Mouse (Mus musculus) ES-E14 (cell line): ENCODE results near the gene Prkar1a. TPM values are rescaled to one million over a fixed set of nuclear protein-coding genes. Genes with fewer than 3 reads are reported as not detected.

Experiments used
- DNase-seq: peaks from one replicate; pipeline ENCODE4 v3.0.0-alpha.2; 2013; ENCODE audit warnings: low read depth, low spot score
- H3K27ac ChIP-seq: 2 replicates; pipeline ENCODE4 v1.5.1; 2012; ENCODE audit warnings: low read depth, mild to moderate bottlenecking, low read length, moderate library complexity, mixed read lengths; ENCODE audit not compliant: poor library complexity, insufficient read depth, severe bottlenecking
- H3K36me3 ChIP-seq: 2 replicates; pipeline ENCODE4 v1.6.1; 2012; ENCODE audit warnings: mild to moderate bottlenecking, low read length, moderate library complexity, mixed read lengths; ENCODE audit not compliant: control insufficient read depth, poor library complexity, insufficient read depth, severe bottlenecking
- H3K4me1 ChIP-seq, 2 experiments: fragments of 150-350 bp in 1 of 2; sonication (generic) in 1 of 2; 2 replicates each; pipeline ENCODE4 v1.6.1; 2012; ENCODE audit warnings: low read length in 2 of 2, mild to moderate bottlenecking in 1 of 2, mixed read lengths in 1 of 2; ENCODE audit not compliant: control insufficient read depth in 2 of 2, insufficient read depth in 2 of 2, poor library complexity in 1 of 2
- H3K4me3 ChIP-seq, 2 experiments: fragments of 150-350 bp in 1 of 2; sonication (generic) in 1 of 2; 2 replicates each; pipeline ENCODE4 v1.5.1; 2012; ENCODE audit warnings: low read length in 2 of 2, low read depth in 1 of 2, mild to moderate bottlenecking in 1 of 2, mixed read lengths in 1 of 2; ENCODE audit not compliant: insufficient read depth in 1 of 2, poor library complexity in 1 of 2, severe bottlenecking in 1 of 2
- H3K9ac ChIP-seq: 2 replicates; pipeline ENCODE4 v1.6.1; 2012; ENCODE audit warnings: low read depth, mild to moderate bottlenecking, low read length, mixed read lengths; ENCODE audit not compliant: poor library complexity, insufficient read depth, severe bottlenecking
- H3K9me3 ChIP-seq: fragments of 150-350 bp; sonication (generic); 2 replicates; pipeline ENCODE4 v1.6.1; 2012; ENCODE audit warnings: low read depth, mild to moderate bottlenecking, low read length; ENCODE audit not compliant: control insufficient read depth, insufficient read depth
- CHD2 ChIP-seq: IDR thresholded peaks from 2 replicates; pipeline ENCODE4 v1.6.1; 2014; ENCODE audit warnings: mild to moderate bottlenecking, low read depth, low read length, inconsistent platforms
- HCFC1 ChIP-seq: IDR thresholded peaks from 2 replicates; pipeline ENCODE4 v1.6.1; 2012; ENCODE audit warnings: low read length, inconsistent platforms, borderline replicate concordance; ENCODE audit not compliant: insufficient read depth
- MAFK ChIP-seq: IDR thresholded peaks from 2 replicates; pipeline ENCODE4 v1.6.1; 2014; ENCODE audit warnings: mild to moderate bottlenecking, low read depth, low read length, inconsistent platforms; ENCODE audit not compliant: insufficient read depth
- ZC3H11A ChIP-seq: IDR thresholded peaks from 2 replicates; pipeline ENCODE4 v1.6.1; 2012; ENCODE audit warnings: low read depth, mild to moderate bottlenecking, inconsistent platforms, low read length, borderline replicate concordance
- ZNF384 ChIP-seq: IDR thresholded peaks from 2 replicates; pipeline ENCODE4 v1.6.1; 2012; ENCODE audit warnings: low read depth, low read length, inconsistent platforms
- in situ Hi-C, 2 experiments: fragments of 600-800 bp; cut with MboI; formaldehyde crosslinking; loops; one replicate each; pipeline ENCODE4 v1.15.1; 2025; ENCODE audit warnings: low sequenced_read_pairs in 2 of 2, inconsistent platforms in 1 of 2; ENCODE audit not compliant: unreplicated experiment in 2 of 2
- total RNA-seq: library from RNA; depleted of rRNA; stranded (reverse); fragments of 300-350 nt; gene quantifications from 2 replicates; pipeline ENCODE4 v1.2.3, GENCODE M21; 2012

Gene Prkar1a
- total RNA-seq, 1 experiment: 46.0 TPM

- Histone ChIP-seq H3K36me3 (peaks cover 19% of the 10 kb centered on the region), H3K27ac (no peak overlapping the region), H3K4me1 (peaks cover 2% of the 10 kb centered on the region in 2 experiments; a peak in 2 of 4 replicates), H3K9ac (no peak overlapping the region), H3K9me3 (no peaks in the 10 kb centered on the region), H3K4me3 (no peak overlapping the region)
- TF ChIP-seq HCFC1 (no peak), CHD2 (no peak), ZNF384 (no peak), MAFK (no peak), ZC3H11A (no peak)
- in situ Hi-C loops: loop anchor here in 1 of 2 experiments (5.0 kb wide), 1 partner anchor 192 kb away; no protein-coding TSS in a partner anchor
- no peak for DNase-seq
Observed at GRCm38 (mm10) chr11:109670026-109670916, 21.1 kb downstream of the Prkar1a start.

GRCm38 (mm10) chr11:109671136-109672020 is 22.2 kb downstream of the Prkar1a start:
- H3K9ac ChIP-seq: no peak overlapping the region
- H3K9me3 ChIP-seq: no peaks in the 10 kb centered on the region
- H3K36me3 ChIP-seq: peaks cover 13% of the 10 kb centered on the region
- no peak for DNase-seq
- H3K4me1 ChIP-seq: peaks cover 2% of the 10 kb centered on the region in 2 experiments; a peak in 2 of 4 replicates
- no peak overlapping the region for H3K27ac ChIP-seq
- H3K4me3 ChIP-seq: no peak overlapping the region
- in situ Hi-C loops: loop anchor here in 1 of 2 experiments (5.0 kb wide), 1 partner anchor 191 kb away; no protein-coding TSS in a partner anchor
- no peak for TF ChIP-seq CHD2
- no peak for TF ChIP-seq HCFC1
- TF ChIP-seq ZC3H11A: no peak
- TF ChIP-seq MAFK: no peak
- TF ChIP-seq ZNF384: no peak

GRCm38 (mm10) chr11:109672021-109672324 is 22.8 kb downstream of the Prkar1a start:
- peaks cover 12% of the 10 kb centered on the region for H3K36me3 ChIP-seq
- no peak for TF ChIP-seq CHD2
- TF ChIP-seq ZC3H11A: no peak
- TF ChIP-seq MAFK: no peak
- TF ChIP-seq HCFC1: no peak
- TF ChIP-seq ZNF384: no peak

GRCm38 (mm10) chr11:109672396-109672795 is 23.2 kb downstream of the Prkar1a start:
- H3K27ac ChIP-seq: no peak overlapping the region
- in situ Hi-C loops: loop anchor here in 1 of 2 experiments (5.0 kb wide), 1 partner anchor 190 kb away; no protein-coding TSS in a partner anchor
- TF ChIP-seq MAFK: no peak
- no peak for TF ChIP-seq CHD2
- TF ChIP-seq HCFC1: no peak
- TF ChIP-seq ZC3H11A: no peak
- TF ChIP-seq ZNF384: no peak
- H3K36me3 ChIP-seq: peaks cover 10% of the 10 kb centered on the region
- no peaks in the 10 kb centered on the region for H3K9me3 ChIP-seq
- no peak overlapping the region for H3K9ac ChIP-seq
- H3K4me3 ChIP-seq: no peak overlapping the region
- no peak for DNase-seq
- H3K4me1 ChIP-seq: peaks cover 2% of the 10 kb centered on the region in 2 experiments; a peak in 2 of 4 replicates

More at GRCm38 (mm10) chr11:109672021-109672324, 22.8 kb downstream of the Prkar1a start:
- in situ Hi-C loops: loop anchor here in 1 of 2 experiments (5.0 kb wide), 1 partner anchor 190 kb away; no protein-coding TSS in a partner anchor
- H3K9me3 ChIP-seq: no peaks in the 10 kb centered on the region
- H3K9ac ChIP-seq: no peak overlapping the region
- DNase-seq: no peak
- H3K4me3 ChIP-seq: no peak overlapping the region
- H3K27ac ChIP-seq: no peak overlapping the region
- H3K4me1 ChIP-seq: peaks cover 2% of the 10 kb centered on the region in 2 experiments; a peak in 2 of 4 replicates
